Mouse (Mus musculus): Measurements from ENCODE around the gene Med15. TPM values are rescaled to one million over a fixed set of nuclear protein-coding genes. Genes with fewer than 3 reads are reported as not detected.

Gene Med15
- polyA plus RNA-seq, 1 experiment from 2014 or later, result 44.8 TPM

- H3K4me3 ChIP-seq (ENCODE audit: low read depth, low read length), result no peak overlapping the region
- H3K4me2 ChIP-seq, result no peak overlapping the region
- no peaks in the 10 kb centered on the region for H3K27me3 ChIP-seq (replicated peaks; ENCODE audit: control insufficient read depth, insufficient read depth, low read length)
- ATAC-seq (replicated peaks; ENCODE audit: low FRiP score) (no peak), DNase-seq (ENCODE audit: low spot score) (no peak)
- H3K9ac ChIP-seq (ENCODE audit: low read depth, low read length), result no peak overlapping the region
- H3K36me3 ChIP-seq (ENCODE audit: control insufficient read depth, insufficient read depth, low read length), result peaks cover 26% of the 10 kb centered on the region
- H3K9me3 ChIP-seq (ENCODE audit: control insufficient read depth, low read length), result no peaks in the 10 kb centered on the region
- H3K4me1 ChIP-seq (replicated peaks; ENCODE audit: control insufficient read depth, insufficient read depth, low read length), result no peaks in the 10 kb centered on the region; the same call in 1 of the 2 replicates
- WGBS, result 75% methylated on average over 3 of the region's 3 CpGs
- no peak overlapping the region for H3K27ac ChIP-seq (ENCODE audit: low read depth, low read length)
These were observed 32.2 kb downstream of the Med15 start for GRCm38 (mm10) chr16:17700386-17701042.

GRCm38 (mm10) chr16:17694860-17695259 is 37.8 kb downstream of the Med15 start:
- peaks cover 23% of the 10 kb centered on the region for H3K36me3 ChIP-seq (ENCODE audit: control insufficient read depth, insufficient read depth, low read length)
- ATAC-seq (replicated peaks; ENCODE audit: low FRiP score) (no peak), DNase-seq (ENCODE audit: low spot score) (no peak)
- no peak overlapping the region for H3K4me2 ChIP-seq
- no peak overlapping the region for H3K4me3 ChIP-seq (ENCODE audit: low read depth, low read length)
- H3K27me3 ChIP-seq (replicated peaks; ENCODE audit: control insufficient read depth, insufficient read depth, low read length), result no peaks in the 10 kb centered on the region
- no peaks in the 10 kb centered on the region for H3K9me3 ChIP-seq (ENCODE audit: control insufficient read depth, low read length)
- WGBS, result 94% methylated on average over 3 of the region's 3 CpGs
- H3K9ac ChIP-seq (ENCODE audit: low read depth, low read length), result no peak overlapping the region
- H3K4me1 ChIP-seq (replicated peaks; ENCODE audit: control insufficient read depth, insufficient read depth, low read length), result no peaks in the 10 kb centered on the region
- H3K27ac ChIP-seq (ENCODE audit: low read depth, low read length), result no peak overlapping the region

DNA sequence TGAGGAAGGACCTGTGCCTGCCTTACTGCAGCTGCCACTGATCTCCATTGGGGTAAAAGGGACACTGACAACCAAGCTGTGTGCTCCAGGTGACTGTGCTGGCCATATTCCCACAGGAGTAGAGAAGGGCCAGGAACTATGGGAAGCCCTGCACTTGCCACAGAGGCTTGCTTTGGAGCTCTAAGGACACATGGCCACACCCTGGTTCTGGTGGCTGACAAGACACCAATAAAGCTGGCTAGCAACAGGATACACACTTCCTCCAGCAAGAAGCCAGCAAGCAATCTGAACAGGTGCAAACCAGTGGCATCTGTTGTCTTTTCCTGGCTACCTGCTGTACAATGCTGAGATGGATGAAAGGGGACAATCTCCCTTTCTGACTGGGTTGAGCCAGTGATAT is 62.8 kb downstream of the Med15 start:
- H3K4me2 ChIP-seq, result no peak overlapping the region
- H3K36me3 ChIP-seq (ENCODE audit: control insufficient read depth, insufficient read depth, low read length), result peaks cover 38% of the 10 kb centered on the region
- H3K9ac ChIP-seq (ENCODE audit: low read depth, low read length), result no peak overlapping the region
- no peaks in the 10 kb centered on the region for H3K4me1 ChIP-seq (replicated peaks; ENCODE audit: control insufficient read depth, insufficient read depth, low read length)
- no peak overlapping the region for H3K27ac ChIP-seq (ENCODE audit: low read depth, low read length)
- no peak for DNase-seq (ENCODE audit: low spot score)
- no peaks in the 10 kb centered on the region for H3K9me3 ChIP-seq (ENCODE audit: control insufficient read depth, low read length)
- H3K4me3 ChIP-seq (ENCODE audit: low read depth, low read length), result no peak overlapping the region
- no peak for ATAC-seq (replicated peaks; ENCODE audit: low FRiP score)
- no peaks in the 10 kb centered on the region for H3K27me3 ChIP-seq (replicated peaks; ENCODE audit: control insufficient read depth, insufficient read depth, low read length)

- Histone ChIP-seq H3K36me3 (ENCODE audit: control insufficient read depth, insufficient read depth, low read length) (peaks cover 18% of the 10 kb centered on the region), H3K27me3 (replicated peaks; ENCODE audit: control insufficient read depth, insufficient read depth, low read length) (no peaks in the 10 kb centered on the region), H3K9me3 (ENCODE audit: control insufficient read depth, low read length) (no peaks in the 10 kb centered on the region), H3K4me3 (ENCODE audit: low read depth, low read length) (no peak overlapping the region), H3K4me2 (no peak overlapping the region), H3K4me1 (replicated peaks; ENCODE audit: control insufficient read depth, insufficient read depth, low read length) (no peaks in the 10 kb centered on the region), H3K27ac (ENCODE audit: low read depth, low read length) (no peak overlapping the region), H3K9ac (ENCODE audit: low read depth, low read length) (no peak overlapping the region)
- no peak for DNase-seq (ENCODE audit: low spot score)
- no peak for ATAC-seq (replicated peaks; ENCODE audit: low FRiP score)
These were observed 67.1 kb downstream of the Med15 start for GRCm38 (mm10) chr16:17665568-17665967.

DNA sequence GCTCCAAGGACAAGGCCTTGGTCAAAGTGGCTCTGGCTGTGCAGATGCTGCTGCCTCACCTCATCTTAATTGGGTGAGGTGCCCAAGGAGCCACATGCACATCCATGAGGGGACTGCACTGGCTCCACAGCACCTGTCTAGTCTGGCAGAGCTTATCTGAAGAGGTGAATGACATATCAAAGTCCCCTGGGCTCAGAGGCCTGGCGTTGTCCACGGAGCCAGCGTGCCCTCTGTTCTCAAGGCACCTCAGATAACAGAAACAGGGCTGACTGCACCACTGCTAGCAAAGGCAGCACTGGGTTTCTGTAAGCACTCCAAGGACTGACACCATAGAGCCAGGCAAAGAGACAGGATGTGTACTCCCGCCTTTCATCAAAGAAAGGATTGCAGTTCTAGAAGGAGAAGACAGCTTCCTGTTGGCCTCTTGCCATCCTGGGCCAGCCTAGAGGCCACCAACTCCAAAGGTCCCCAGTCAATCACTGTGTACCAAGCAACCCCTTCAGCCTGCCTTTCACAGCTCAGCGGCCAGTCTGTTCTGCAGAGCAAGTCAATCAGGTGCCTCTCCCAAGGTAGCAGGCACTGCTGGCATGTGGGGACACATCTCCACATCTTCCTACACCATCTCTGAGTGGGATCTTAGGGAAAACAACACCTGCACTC is 76.3 kb downstream of the Med15 start:
- no peaks in the 10 kb centered on the region for H3K9me3 ChIP-seq (ENCODE audit: control insufficient read depth, low read length)
- H3K27ac ChIP-seq (ENCODE audit: low read depth, low read length), result no peak overlapping the region
- no peak overlapping the region for H3K4me3 ChIP-seq (ENCODE audit: low read depth, low read length)
- H3K36me3 ChIP-seq (ENCODE audit: control insufficient read depth, insufficient read depth, low read length), result peaks cover 30% of the 10 kb centered on the region
- H3K4me1 ChIP-seq (replicated peaks; ENCODE audit: control insufficient read depth, insufficient read depth, low read length), result no peaks in the 10 kb centered on the region
- DNase-seq (ENCODE audit: low spot score) (no peak), ATAC-seq (replicated peaks; ENCODE audit: low FRiP score) (no peak)
- H3K27me3 ChIP-seq (replicated peaks; ENCODE audit: control insufficient read depth, insufficient read depth, low read length), result no peaks in the 10 kb centered on the region
- no peak overlapping the region for H3K4me2 ChIP-seq
- no peak overlapping the region for H3K9ac ChIP-seq (ENCODE audit: low read depth, low read length)
- WGBS, result 81% methylated on average over 5 of the region's 5 CpGs

DNA sequence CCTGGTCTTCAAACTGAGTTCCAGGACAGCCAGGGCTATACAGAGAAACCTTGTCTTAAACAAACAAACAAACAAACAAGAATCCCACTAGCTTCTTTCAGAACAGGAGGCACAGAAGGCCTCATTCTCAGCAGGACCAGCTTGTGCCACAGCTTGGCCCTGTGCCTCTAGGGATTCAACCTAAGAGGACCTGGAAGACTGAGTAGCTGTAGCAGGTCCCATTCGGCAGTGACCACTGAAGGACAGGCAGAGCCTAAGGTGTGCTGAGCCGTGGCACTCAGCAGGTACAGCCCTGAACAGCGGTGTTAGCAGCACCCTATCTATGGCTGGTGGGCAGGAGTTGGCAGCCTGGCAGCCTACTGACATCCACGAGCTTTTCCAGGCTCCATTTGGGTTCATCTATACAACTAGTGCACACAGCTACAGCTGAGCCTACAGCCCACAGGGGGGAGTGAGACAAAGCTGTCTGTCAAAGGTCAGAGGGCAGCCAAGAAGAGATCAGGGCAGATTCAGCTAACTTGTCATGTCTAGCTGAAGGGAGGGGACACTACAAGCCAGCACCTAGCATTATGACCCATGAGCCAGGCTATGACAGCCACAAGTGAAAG is 78.4 kb downstream of the Med15 start:
- no peak overlapping the region for H3K27ac ChIP-seq (ENCODE audit: low read depth, low read length)
- 91% methylated on average over 4 of the region's 4 CpGs for WGBS
- no peaks in the 10 kb centered on the region for H3K27me3 ChIP-seq (replicated peaks; ENCODE audit: control insufficient read depth, insufficient read depth, low read length)

GRCm38 (mm10) chr16:17653601-17654000 is 79.1 kb downstream of the Med15 start:
- Histone ChIP-seq H3K4me2 (no peak overlapping the region), H3K4me1 (replicated peaks; ENCODE audit: control insufficient read depth, insufficient read depth, low read length) (no peaks in the 10 kb centered on the region), H3K27ac (ENCODE audit: low read depth, low read length) (no peak overlapping the region), H3K9ac (ENCODE audit: low read depth, low read length) (no peak overlapping the region), H3K9me3 (ENCODE audit: control insufficient read depth, low read length) (no peaks in the 10 kb centered on the region), H3K36me3 (ENCODE audit: control insufficient read depth, insufficient read depth, low read length) (peaks cover 32% of the 10 kb centered on the region), H3K27me3 (replicated peaks; ENCODE audit: control insufficient read depth, insufficient read depth, low read length) (no peaks in the 10 kb centered on the region), H3K4me3 (ENCODE audit: low read depth, low read length) (no peak overlapping the region)
- DNase-seq (ENCODE audit: low spot score) (no peak), ATAC-seq (replicated peaks; ENCODE audit: low FRiP score) (no peak)
- 89% methylated on average over 5 of the region's 5 CpGs for WGBS

More for the DNA sequence above, 78.4 kb downstream of the Med15 start:
- H3K36me3 ChIP-seq (ENCODE audit: control insufficient read depth, insufficient read depth, low read length), result peaks cover 32% of the 10 kb centered on the region
- DNase-seq (ENCODE audit: low spot score) (no peak), ATAC-seq (replicated peaks; ENCODE audit: low FRiP score) (no peak)
- no peaks in the 10 kb centered on the region for H3K4me1 ChIP-seq (replicated peaks; ENCODE audit: control insufficient read depth, insufficient read depth, low read length)
- no peaks in the 10 kb centered on the region for H3K9me3 ChIP-seq (ENCODE audit: control insufficient read depth, low read length)
- no peak overlapping the region for H3K4me3 ChIP-seq (ENCODE audit: low read depth, low read length)
- no peak overlapping the region for H3K9ac ChIP-seq (ENCODE audit: low read depth, low read length)
- H3K4me2 ChIP-seq, result no peak overlapping the region

GRCm38 (mm10) chr16:17652607-17653006 is 80.1 kb downstream of the Med15 start:
- DNase-seq (ENCODE audit: low spot score), result no peak
- H3K4me2 ChIP-seq, result no peak overlapping the region
- WGBS, result 94% methylated on average over 4 of the region's 4 CpGs
- ATAC-seq (replicated peaks; ENCODE audit: low FRiP score), result no peak
- H3K4me3 ChIP-seq (ENCODE audit: low read depth, low read length), result no peak overlapping the region
- H3K27ac ChIP-seq (ENCODE audit: low read depth, low read length), result no peak overlapping the region
- no peak overlapping the region for H3K9ac ChIP-seq (ENCODE audit: low read depth, low read length)
- no peaks in the 10 kb centered on the region for H3K9me3 ChIP-seq (ENCODE audit: control insufficient read depth, low read length)
- H3K36me3 ChIP-seq (ENCODE audit: control insufficient read depth, insufficient read depth, low read length), result peaks cover 34% of the 10 kb centered on the region
- no peaks in the 10 kb centered on the region for H3K27me3 ChIP-seq (replicated peaks; ENCODE audit: control insufficient read depth, insufficient read depth, low read length)
- H3K4me1 ChIP-seq (replicated peaks; ENCODE audit: control insufficient read depth, insufficient read depth, low read length), result no peaks in the 10 kb centered on the region

GRCm38 (mm10) chr16:17650711-17651110 is 82.0 kb downstream of the Med15 start:
- no peak for ATAC-seq (replicated peaks; ENCODE audit: low FRiP score)
- no peaks in the 10 kb centered on the region for H3K27me3 ChIP-seq (replicated peaks; ENCODE audit: control insufficient read depth, insufficient read depth, low read length)
- no peak overlapping the region for H3K9ac ChIP-seq (ENCODE audit: low read depth, low read length)
- 95% methylated on average over 1 of the region's 1 CpGs for WGBS
- H3K4me3 ChIP-seq (ENCODE audit: low read depth, low read length), result no peak overlapping the region
- peaks cover 32% of the 10 kb centered on the region for H3K36me3 ChIP-seq (ENCODE audit: control insufficient read depth, insufficient read depth, low read length)
- no peak overlapping the region for H3K27ac ChIP-seq (ENCODE audit: low read depth, low read length)
- peaks cover 12% of the 10 kb centered on the region for H3K4me1 ChIP-seq (replicated peaks; ENCODE audit: control insufficient read depth, insufficient read depth, low read length)
- DNase-seq (ENCODE audit: low spot score), result no peak
- no peak overlapping the region for H3K4me2 ChIP-seq
- H3K9me3 ChIP-seq (ENCODE audit: control insufficient read depth, low read length), result no peaks in the 10 kb centered on the region
